Mouse (Mus musculus): ENCODE data around the gene Mettl7a3.

Mettl7a3 gene

DNA sequence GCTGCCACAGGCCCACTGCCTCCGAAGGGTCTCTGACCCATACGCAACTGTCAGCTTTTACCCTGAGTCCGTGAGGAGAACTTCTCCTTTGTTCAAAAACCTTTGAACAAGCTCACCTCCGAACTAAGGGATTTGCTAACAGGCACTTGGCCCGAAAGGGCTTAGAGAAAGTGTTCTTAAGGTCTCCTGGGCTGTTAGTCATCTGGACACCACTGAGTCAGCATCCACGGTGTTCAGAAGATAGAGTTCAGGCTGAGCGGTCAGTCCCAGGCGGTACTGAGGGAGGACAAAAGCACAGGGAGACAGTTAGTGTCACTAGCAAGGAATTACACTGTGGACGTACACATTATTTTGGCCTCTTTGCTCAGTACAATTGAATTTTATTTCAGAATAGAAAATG, 54.2 kb downstream of the Mettl7a3 start:
- no peak for DNase-seq

All from thymus, postnatal 36 days (tissue).